Mouse (Mus musculus): ENCODE results near the gene Ccdc34.

DNA sequence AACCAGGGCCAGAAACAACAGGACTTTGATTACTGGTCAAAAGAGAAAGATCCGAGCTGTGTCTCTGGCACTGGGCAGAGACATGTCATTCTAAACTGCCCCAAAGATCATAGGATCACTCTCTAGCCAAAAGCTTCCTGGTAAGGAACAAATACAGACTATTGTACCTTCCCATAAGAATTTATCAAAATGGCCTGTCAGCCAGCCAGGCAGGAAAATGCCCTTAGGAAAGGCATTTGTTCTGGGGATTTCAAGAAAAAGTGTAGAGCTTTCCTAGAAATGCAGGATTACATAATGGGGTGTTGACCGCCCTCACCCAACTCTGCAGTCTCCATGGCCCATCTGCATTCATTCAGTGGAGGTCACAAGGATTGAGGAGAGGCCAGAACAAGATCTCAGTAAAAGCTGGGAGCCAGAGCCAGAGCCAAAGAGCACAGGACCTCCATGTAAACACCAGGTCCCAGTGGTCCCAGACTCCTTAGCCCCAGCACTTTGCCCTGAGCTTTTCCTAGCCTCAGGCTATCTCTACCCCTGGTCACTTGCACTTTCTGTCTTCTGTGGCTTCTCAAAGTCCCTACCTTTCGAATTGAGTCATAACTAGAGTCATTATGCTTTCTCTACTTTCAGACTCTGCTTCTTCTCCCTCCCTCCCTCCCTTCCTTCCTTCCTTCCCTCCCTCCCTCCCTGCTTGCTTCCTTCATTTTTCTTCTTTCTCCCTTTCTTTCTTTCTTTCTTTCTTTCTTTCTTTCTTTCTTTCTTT lies 115.9 kb downstream of the Ccdc34 start:
- TF ChIP-seq CTCF (IDR thresholded peaks at IDR 0.05; ENCODE audit: low read depth, low read length) (no peak), POLR2A (IDR thresholded peaks at IDR 0.05; ENCODE audit: insufficient read depth, low read length) (no peak), EP300 (IDR thresholded peaks at IDR 0.05; ENCODE audit: insufficient read depth, low read depth, low read length) (no peak)

Data from ES-Bruce4 (cell line).